Mouse (Mus musculus): ENCODE measurements around the gene Adamts17. TPM values are rescaled to one million over a fixed set of nuclear protein-coding genes. Genes with fewer than 3 reads are reported as not detected.

Gene Adamts17
- polyA plus RNA-seq, 1 experiment from 2014 or later, result 2.2 TPM

DNA sequence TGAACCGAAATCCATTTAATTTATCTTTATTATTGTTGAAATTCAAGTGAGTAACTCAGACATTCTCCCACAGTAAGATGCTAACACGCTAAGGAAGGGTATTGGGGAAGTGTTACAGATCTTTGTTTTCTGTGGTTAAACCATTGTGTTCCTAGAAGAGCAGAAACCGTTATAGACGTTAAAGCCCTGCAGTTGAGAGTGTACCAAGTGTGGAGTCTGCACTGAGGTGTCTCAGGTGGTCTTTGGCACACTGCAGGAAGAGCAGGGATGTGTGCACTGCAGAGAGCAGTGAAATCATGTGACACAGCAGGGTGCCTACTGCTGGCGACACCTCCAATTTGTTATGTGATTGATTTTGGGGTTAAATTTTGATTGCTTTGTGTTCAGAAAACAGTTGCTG, 142.5 kb downstream of the Adamts17 start:
- Histone ChIP-seq H3K4me2 (ENCODE audit: low read length) (no peak overlapping the region), H3K4me3 (ENCODE audit: low read depth, low read length) (no peak overlapping the region), H3K4me1 (ENCODE audit: control insufficient read depth, insufficient read depth, low read length) (no peaks in the 10 kb centered on the region), H3K27me3 (replicated peaks; ENCODE audit: control insufficient read depth, insufficient read depth, low read length) (no peaks in the 10 kb centered on the region), H3K9me3 (replicated peaks; ENCODE audit: control insufficient read depth, low read length) (no peaks in the 10 kb centered on the region), H3K36me3 (ENCODE audit: control insufficient read depth, insufficient read depth, low read length) (no peaks in the 10 kb centered on the region), H3K9ac (ENCODE audit: low read length) (no peak overlapping the region), H3K27ac (ENCODE audit: low read depth, low read length) (no peak overlapping the region)
- WGBS, result 73% methylated on average over 5 of the region's 5 CpGs
- ATAC-seq (no peak), DNase-seq (ENCODE audit: low spot score) (no peak)

DNA sequence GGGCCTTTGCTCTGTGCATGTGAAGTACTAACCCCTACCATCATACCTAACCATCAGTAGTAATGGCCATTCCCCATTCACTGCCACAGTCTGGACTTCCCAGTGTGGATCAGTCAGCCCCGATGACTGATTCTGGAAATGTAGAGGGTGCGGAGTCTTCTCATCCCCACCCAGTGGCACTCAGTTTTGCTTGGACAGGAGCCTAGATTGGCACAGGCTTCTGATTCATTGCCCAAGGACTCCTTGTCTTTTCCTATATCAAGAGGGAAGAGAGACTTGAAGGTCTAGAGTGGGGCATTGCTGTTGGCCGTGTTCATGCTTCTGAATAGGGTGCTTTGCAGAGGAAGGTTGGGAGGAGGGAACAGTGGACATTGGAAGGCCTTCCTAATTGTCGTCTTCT, 148.1 kb downstream of the Adamts17 start:
- Histone ChIP-seq H3K27ac (ENCODE audit: low read depth, low read length) (no peak overlapping the region), H3K27me3 (replicated peaks; ENCODE audit: control insufficient read depth, insufficient read depth, low read length) (no peaks in the 10 kb centered on the region), H3K4me2 (ENCODE audit: low read length) (no peak overlapping the region), H3K9ac (ENCODE audit: low read length) (no peak overlapping the region), H3K9me3 (replicated peaks; ENCODE audit: control insufficient read depth, low read length) (no peaks in the 10 kb centered on the region), H3K4me1 (ENCODE audit: control insufficient read depth, insufficient read depth, low read length) (no peaks in the 10 kb centered on the region), H3K4me3 (ENCODE audit: low read depth, low read length) (no peak overlapping the region), H3K36me3 (ENCODE audit: control insufficient read depth, insufficient read depth, low read length) (no peaks in the 10 kb centered on the region)
- WGBS, result 91% methylated on average over 4 of the region's 4 CpGs
- DNase-seq (ENCODE audit: low spot score) (no peak), ATAC-seq (no peak)

DNA sequence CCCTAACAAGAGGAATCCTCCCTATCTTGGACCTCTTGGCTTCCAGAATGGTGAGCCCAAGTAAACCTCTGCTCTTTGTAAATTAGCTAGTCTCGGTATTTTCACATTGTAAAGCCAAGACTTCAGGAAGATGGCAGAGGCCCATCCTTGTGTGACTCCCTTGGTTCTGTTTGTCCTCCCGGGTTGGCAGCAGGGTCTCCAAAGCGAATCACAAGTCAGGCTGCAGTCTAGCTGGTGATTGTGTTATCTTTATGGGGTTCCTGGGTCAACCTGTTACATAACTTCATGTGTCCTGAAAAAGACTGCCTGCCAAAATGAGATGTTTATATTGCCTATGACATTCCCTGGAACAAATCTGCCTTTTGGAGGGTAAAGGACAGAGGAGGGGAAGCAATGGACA, 148.9 kb downstream of the Adamts17 start:
- 89% methylated on average over 3 of the region's 3 CpGs for WGBS
- no peaks in the 10 kb centered on the region for H3K4me1 ChIP-seq (ENCODE audit: control insufficient read depth, insufficient read depth, low read length)
- DNase-seq (ENCODE audit: low spot score), result no peak
- no peaks in the 10 kb centered on the region for H3K36me3 ChIP-seq (ENCODE audit: control insufficient read depth, insufficient read depth, low read length)
- no peak overlapping the region for H3K9ac ChIP-seq (ENCODE audit: low read length)
- H3K9me3 ChIP-seq (replicated peaks; ENCODE audit: control insufficient read depth, low read length), result no peaks in the 10 kb centered on the region
- no peaks in the 10 kb centered on the region for H3K27me3 ChIP-seq (replicated peaks; ENCODE audit: control insufficient read depth, insufficient read depth, low read length)
- no peak for ATAC-seq
- H3K4me2 ChIP-seq (ENCODE audit: low read length), result no peak overlapping the region
- no peak overlapping the region for H3K4me3 ChIP-seq (ENCODE audit: low read depth, low read length)
- no peak overlapping the region for H3K27ac ChIP-seq (ENCODE audit: low read depth, low read length)

DNA sequence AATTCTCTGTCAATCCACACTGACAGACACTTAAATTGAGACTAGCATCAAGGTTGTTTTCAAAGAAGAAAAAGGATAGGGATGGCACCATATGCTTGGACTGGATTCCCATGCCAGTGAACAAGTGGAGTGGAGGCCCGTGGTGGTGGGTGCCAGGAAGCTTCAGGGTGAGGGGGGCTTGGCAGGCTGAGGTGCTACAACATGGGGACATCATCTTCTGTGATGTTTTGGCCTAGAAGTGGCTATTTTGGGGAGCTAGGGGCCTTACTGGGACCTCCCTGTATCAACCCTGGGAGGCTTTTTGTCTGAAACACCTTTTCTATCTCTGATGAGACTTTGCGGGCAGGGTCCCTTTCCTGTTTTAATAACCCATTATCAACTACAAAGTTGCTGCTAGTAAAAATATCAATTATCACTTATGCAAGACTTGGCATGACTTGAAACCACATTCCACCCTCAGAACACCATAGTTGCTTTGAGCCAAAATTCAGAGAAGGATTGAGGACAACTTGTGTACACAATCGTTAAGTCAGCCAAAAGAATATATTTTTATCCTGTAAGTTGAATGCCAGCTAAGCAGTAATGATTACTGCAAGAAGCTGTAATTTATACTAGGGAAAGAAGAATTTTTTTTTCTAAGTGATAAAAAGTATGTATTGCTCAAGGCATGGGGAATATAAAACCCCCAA, 150.0 kb downstream of the Adamts17 start:
- H3K36me3 ChIP-seq (ENCODE audit: control insufficient read depth, insufficient read depth, low read length), result no peaks in the 10 kb centered on the region
- peak; percentile 64 for DNase-seq (ENCODE audit: low spot score)
- ATAC-seq, result peak; percentile 23; the same call in 1 of the 2 replicates

DNA sequence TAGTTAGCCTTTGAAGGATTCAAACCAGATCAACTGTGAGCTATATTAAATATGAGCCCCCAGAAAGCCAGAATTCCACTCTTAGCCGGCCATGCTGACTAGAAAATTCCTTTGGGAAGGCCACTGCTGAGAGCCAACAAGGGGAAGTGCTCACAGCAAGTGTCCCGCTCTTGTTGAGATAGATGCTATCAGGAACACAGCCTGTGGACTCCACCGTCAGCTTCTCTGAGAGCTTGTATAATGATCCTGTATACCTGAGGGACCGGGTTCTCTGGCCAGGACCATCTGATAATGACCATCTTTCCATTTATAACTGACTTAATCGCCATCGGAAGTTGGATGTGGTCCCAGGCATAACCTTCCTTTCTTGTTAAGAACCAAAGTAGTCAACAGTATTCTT, 159.3 kb downstream of the Adamts17 start:
- H3K27ac ChIP-seq (ENCODE audit: low read depth, low read length), result no peak overlapping the region
- H3K9ac ChIP-seq (ENCODE audit: low read length), result no peak overlapping the region
- no peak overlapping the region for H3K4me2 ChIP-seq (ENCODE audit: low read length)
- ATAC-seq (no peak), DNase-seq (ENCODE audit: low spot score) (no peak)
- H3K27me3 ChIP-seq (replicated peaks; ENCODE audit: control insufficient read depth, insufficient read depth, low read length), result no peaks in the 10 kb centered on the region
- no peaks in the 10 kb centered on the region for H3K36me3 ChIP-seq (ENCODE audit: control insufficient read depth, insufficient read depth, low read length)
- no peaks in the 10 kb centered on the region for H3K4me1 ChIP-seq (ENCODE audit: control insufficient read depth, insufficient read depth, low read length)
- 84% methylated on average over 6 of the region's 6 CpGs for WGBS
- no peaks in the 10 kb centered on the region for H3K9me3 ChIP-seq (replicated peaks; ENCODE audit: control insufficient read depth, low read length)
- H3K4me3 ChIP-seq (ENCODE audit: low read depth, low read length), result no peak overlapping the region

More for the DNA sequence above, 150.0 kb downstream of the Adamts17 start:
- H3K9me3 ChIP-seq (replicated peaks; ENCODE audit: control insufficient read depth, low read length), result no peaks in the 10 kb centered on the region
- no peak overlapping the region for H3K27ac ChIP-seq (ENCODE audit: low read depth, low read length)
- WGBS, result 80% methylated on average over 3 of the region's 3 CpGs
- H3K4me3 ChIP-seq (ENCODE audit: low read depth, low read length), result no peak overlapping the region
- no peak overlapping the region for H3K9ac ChIP-seq (ENCODE audit: low read length)
- no peaks in the 10 kb centered on the region for H3K4me1 ChIP-seq (ENCODE audit: control insufficient read depth, insufficient read depth, low read length)
- no peaks in the 10 kb centered on the region for H3K27me3 ChIP-seq (replicated peaks; ENCODE audit: control insufficient read depth, insufficient read depth, low read length)
- H3K4me2 ChIP-seq (ENCODE audit: low read length), result no peak overlapping the region

DNA sequence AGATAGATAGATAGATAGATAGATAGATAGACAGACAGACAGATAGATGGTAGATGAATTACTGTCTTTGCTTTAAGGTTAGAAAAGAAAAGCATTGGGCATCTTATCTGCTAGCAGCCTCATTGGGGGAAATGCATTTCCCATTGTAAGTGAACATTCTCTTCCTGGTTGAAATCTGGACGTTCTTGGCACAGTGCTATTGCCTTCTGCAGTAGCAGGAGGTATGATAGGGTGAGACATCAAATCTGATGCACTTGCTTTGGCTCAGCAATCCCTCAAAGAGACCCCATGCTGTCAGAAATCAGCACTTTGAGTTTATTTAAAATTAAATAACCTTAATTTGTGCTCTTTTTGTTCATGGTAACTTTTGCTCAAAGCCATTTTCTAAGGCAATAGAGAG, 164.1 kb downstream of the Adamts17 start:
- Histone ChIP-seq H3K27me3 (replicated peaks; ENCODE audit: control insufficient read depth, insufficient read depth, low read length) (no peaks in the 10 kb centered on the region), H3K36me3 (ENCODE audit: control insufficient read depth, insufficient read depth, low read length) (no peaks in the 10 kb centered on the region), H3K9ac (ENCODE audit: low read length) (no peak overlapping the region), H3K4me3 (ENCODE audit: low read depth, low read length) (no peak overlapping the region), H3K9me3 (replicated peaks; ENCODE audit: control insufficient read depth, low read length) (0 out of 2 replicates have a peak, but pooled peaks cover 3% of the 10 kb centered on the region), H3K4me2 (ENCODE audit: low read length) (no peak overlapping the region), H3K27ac (ENCODE audit: low read depth, low read length) (no peak overlapping the region), H3K4me1 (ENCODE audit: control insufficient read depth, insufficient read depth, low read length) (no peaks in the 10 kb centered on the region)
- DNase-seq (ENCODE audit: low spot score), result peak; percentile 48
- 64% methylated on average over 1 of the region's 1 CpGs for WGBS
- ATAC-seq, result no peak

DNA sequence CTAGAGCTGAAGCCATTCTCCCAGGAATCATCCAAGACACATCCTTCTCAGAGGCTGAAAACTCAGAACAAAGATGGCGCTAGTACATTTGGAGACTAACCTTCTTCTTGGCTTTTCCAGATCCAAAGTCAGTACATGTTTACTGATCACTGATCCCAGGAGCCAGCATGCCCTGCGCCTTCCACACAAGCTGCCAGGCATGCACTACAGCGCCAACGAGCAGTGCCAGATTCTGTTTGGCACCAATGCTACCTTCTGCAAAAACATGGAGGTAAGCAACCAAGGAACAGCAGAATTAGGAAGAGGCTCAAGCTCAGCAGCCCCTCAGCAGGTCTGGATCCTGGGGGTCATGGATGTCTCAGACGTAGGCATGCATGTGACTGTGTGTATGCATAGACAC, 164.7 kb downstream of the Adamts17 start:
- Histone ChIP-seq H3K27ac (ENCODE audit: low read depth, low read length) (no peak overlapping the region), H3K9ac (ENCODE audit: low read length) (no peak overlapping the region), H3K9me3 (replicated peaks; ENCODE audit: control insufficient read depth, low read length) (0 out of 2 replicates have a peak, but pooled peaks cover 3% of the 10 kb centered on the region), H3K4me3 (ENCODE audit: low read depth, low read length) (no peak overlapping the region), H3K36me3 (ENCODE audit: control insufficient read depth, insufficient read depth, low read length) (no peaks in the 10 kb centered on the region), H3K27me3 (replicated peaks; ENCODE audit: control insufficient read depth, insufficient read depth, low read length) (no peaks in the 10 kb centered on the region), H3K4me2 (ENCODE audit: low read length) (no peak overlapping the region), H3K4me1 (ENCODE audit: control insufficient read depth, insufficient read depth, low read length) (no peaks in the 10 kb centered on the region)
- 86% methylated on average over 5 of the region's 5 CpGs for WGBS
- DNase-seq (ENCODE audit: low spot score) (peak; percentile 64), ATAC-seq (no peak)

DNA sequence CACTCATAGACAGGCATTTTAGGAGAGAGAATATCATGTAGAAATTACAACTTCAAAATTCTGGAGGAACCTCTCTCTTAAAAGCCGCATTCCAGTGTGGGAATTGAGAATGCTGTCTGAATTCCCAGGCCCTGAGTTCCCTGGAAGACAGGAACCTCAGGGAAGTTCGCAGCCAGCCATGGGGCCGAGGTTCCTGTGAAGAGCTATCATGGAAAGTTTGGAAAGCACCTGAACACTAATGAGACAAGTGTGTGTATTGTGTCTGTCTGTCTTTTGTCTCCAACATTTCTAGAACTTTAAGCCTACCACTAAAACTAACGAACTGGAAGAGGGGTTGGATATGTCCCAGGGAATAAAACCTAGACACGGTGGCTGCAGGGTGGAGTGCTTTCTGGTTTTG, 170.3 kb downstream of the Adamts17 start:
- Histone ChIP-seq H3K27me3 (replicated peaks; ENCODE audit: control insufficient read depth, insufficient read depth, low read length) (no peaks in the 10 kb centered on the region), H3K9ac (ENCODE audit: low read length) (no peak overlapping the region), H3K4me3 (ENCODE audit: low read depth, low read length) (no peak overlapping the region), H3K9me3 (replicated peaks; ENCODE audit: control insufficient read depth, low read length) (0 out of 2 replicates have a peak, but pooled peaks cover 3% of the 10 kb centered on the region), H3K4me1 (ENCODE audit: control insufficient read depth, insufficient read depth, low read length) (no peaks in the 10 kb centered on the region), H3K27ac (ENCODE audit: low read depth, low read length) (no peak overlapping the region), H3K4me2 (ENCODE audit: low read length) (no peak overlapping the region), H3K36me3 (ENCODE audit: control insufficient read depth, insufficient read depth, low read length) (no peaks in the 10 kb centered on the region)
- no peak for DNase-seq (ENCODE audit: low spot score)
- WGBS, result 64% methylated on average over 5 of the region's 5 CpGs
- ATAC-seq, result no peak

DNA sequence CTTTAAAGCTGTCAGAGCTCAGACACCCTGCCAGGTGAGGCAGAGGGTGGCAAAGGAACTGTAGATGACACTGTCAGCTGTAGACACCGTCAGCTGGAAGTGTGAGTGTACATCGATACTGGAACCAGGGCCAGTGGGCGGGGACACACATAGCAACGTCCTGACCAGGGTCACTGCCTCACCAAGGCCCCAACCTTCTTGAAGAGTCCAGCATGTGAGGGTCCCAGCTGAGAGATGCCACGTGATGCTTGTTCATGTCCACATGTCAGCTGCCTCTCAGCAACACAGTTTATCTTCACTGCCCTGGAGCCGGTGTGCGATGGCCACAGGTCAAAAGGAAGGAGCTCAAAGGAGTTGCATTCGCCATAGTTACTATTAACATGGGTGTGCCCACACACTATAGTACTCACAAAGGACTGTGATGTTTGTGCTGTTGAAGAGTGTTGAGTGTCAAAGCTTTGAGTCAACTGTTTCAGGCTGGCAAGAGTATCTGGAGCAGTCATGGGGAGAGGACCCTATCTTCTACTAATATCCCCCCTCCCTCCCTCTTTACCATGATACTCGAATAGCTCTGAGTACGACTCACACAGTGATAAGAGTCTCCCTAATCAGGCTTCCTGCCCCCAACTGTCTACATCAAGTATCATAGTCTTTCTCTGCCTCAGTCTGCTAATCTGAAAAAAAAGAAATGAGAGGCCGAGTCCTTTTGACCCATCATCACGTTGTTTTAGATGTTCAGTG, 172.6 kb downstream of the Adamts17 start:
- H3K4me1 ChIP-seq (ENCODE audit: control insufficient read depth, insufficient read depth, low read length), result no peaks in the 10 kb centered on the region
- no peak for DNase-seq (ENCODE audit: low spot score)
- H3K36me3 ChIP-seq (ENCODE audit: control insufficient read depth, insufficient read depth, low read length), result no peaks in the 10 kb centered on the region
- no peak overlapping the region for H3K27ac ChIP-seq (ENCODE audit: low read depth, low read length)
- no peak overlapping the region for H3K4me2 ChIP-seq (ENCODE audit: low read length)
- 89% methylated on average over 12 of the region's 12 CpGs for WGBS
- H3K27me3 ChIP-seq (replicated peaks; ENCODE audit: control insufficient read depth, insufficient read depth, low read length), result no peaks in the 10 kb centered on the region
- H3K4me3 ChIP-seq (ENCODE audit: low read depth, low read length), result no peak overlapping the region
- no peak overlapping the region for H3K9ac ChIP-seq (ENCODE audit: low read length)
- no peak for ATAC-seq
- 0 out of 2 replicates have a peak, but pooled peaks cover 3% of the 10 kb centered on the region for H3K9me3 ChIP-seq (replicated peaks; ENCODE audit: control insufficient read depth, low read length)

Measured in forebrain, embryonic 14.5 days (tissue).